Mouse (Mus musculus) left cerebral cortex, adult 18-20 months (tissue): ENCODE results near the gene Abat. TPM values are rescaled to one million over a fixed set of nuclear protein-coding genes. Genes with fewer than 3 reads are reported as not detected.

ENCODE experiments used
- DNase-seq, 2 experiments: peaks; one replicate each; pipeline ENCODE4 v3.0.0; 2021 to 2022; ENCODE audit warnings: low spot score in 2 of 2, mixed read lengths in 1 of 2
- total RNA-seq, 2 experiments: library from RNA; stranded (reverse); gene quantifications; 2 replicates each; pipeline ENCODE4 v1.2.3; 2021

The Abat gene
- total RNA-seq, 2 experiments from 2014 or later = 145 to 155 TPM

- no peak for DNase-seq
These were observed 117.2 kb downstream of the Abat start for GRCm38 (mm10) chr16:8630419-8630818.

GRCm38 (mm10) chr16:8631428-8631827 is 118.2 kb downstream of the Abat start:
- DNase-seq = no peak

- no peak for DNase-seq
These were observed 123.6 kb downstream of the Abat start for GRCm38 (mm10) chr16:8636867-8637216.

GRCm38 (mm10) chr16:8637217-8638051 is 124.2 kb downstream of the Abat start, which contains the start of the genes Pmm2 and Tmem186:
Gene Pmm2 (plus strand): TSS chr16:8637674.
Gene Tmem186 (minus strand): TSS chr16:8637712.
- peak; percentile 74 to 82 for DNase-seq

- no peak for DNase-seq
These were observed 124.9 kb downstream of the Abat start for GRCm38 (mm10) chr16:8638131-8638530.

GRCm38 (mm10) chr16:8639466-8640191 is 126.4 kb downstream of the Abat start:
- DNase-seq = no peak

- DNase-seq = peak; percentile 24 to 37
These were observed 130.6 kb downstream of the Abat start for GRCm38 (mm10) chr16:8643855-8644254.

- DNase-seq = no peak
These were observed 132.3 kb downstream of the Abat start for GRCm38 (mm10) chr16:8645546-8645945.

- no peak for DNase-seq
These were observed 136.8 kb downstream of the Abat start for GRCm38 (mm10) chr16:8650007-8650406.

GRCm38 (mm10) chr16:8655108-8655507 is 141.9 kb downstream of the Abat start:
- DNase-seq = no peak

- no peak for DNase-seq
These were observed 142.4 kb downstream of the Abat start for GRCm38 (mm10) chr16:8655599-8655998.

- no peak for DNase-seq
These were observed 143.0 kb downstream of the Abat start for GRCm38 (mm10) chr16:8656256-8656655.

GRCm38 (mm10) chr16:8658349-8658748 is 145.1 kb downstream of the Abat start:
- no peak for DNase-seq

GRCm38 (mm10) chr16:8658764-8659163 is 145.5 kb downstream of the Abat start:
- DNase-seq = no peak

GRCm38 (mm10) chr16:8663022-8663421 is 149.8 kb downstream of the Abat start:
- DNase-seq = no peak

GRCm38 (mm10) chr16:8663606-8664539 is 150.6 kb downstream of the Abat start:
- DNase-seq = no peak

- no peak for DNase-seq
These were observed 152.1 kb downstream of the Abat start for GRCm38 (mm10) chr16:8665367-8665766.

GRCm38 (mm10) chr16:8666452-8666851 is 153.2 kb downstream of the Abat start:
- no peak for DNase-seq

- DNase-seq = no peak
These were observed 154.0 kb downstream of the Abat start for GRCm38 (mm10) chr16:8667261-8667660.

GRCm38 (mm10) chr16:8667814-8668213 is 154.6 kb downstream of the Abat start:
- DNase-seq = no peak

GRCm38 (mm10) chr16:8668386-8668785 is 155.2 kb downstream of the Abat start:
- DNase-seq = no peak
